Mouse (Mus musculus): ENCODE results near the gene Ptprn.

The Ptprn gene

GRCm38 (mm10) chr1:75208967-75209678, 55.2 kb downstream of the Ptprn start:
- Histone ChIP-seq H3K36me3 (ENCODE audit: control insufficient read depth, insufficient read depth, low read length, poor library complexity, severe bottlenecking) (peaks cover 2% of the 10 kb centered on the region; the same call in 1 of the 2 replicates), H3K27me3 (ENCODE audit: control insufficient read depth, insufficient read depth, low read length, poor library complexity, severe bottlenecking) (no peaks in the 10 kb centered on the region)
- no peak for DNase-seq (ENCODE audit: low read depth, low spot score)

- H3K36me3 ChIP-seq (ENCODE audit: control insufficient read depth, insufficient read depth, low read length, poor library complexity, severe bottlenecking) = peaks cover 4% of the 10 kb centered on the region; the same call in 1 of the 2 replicates
These were observed 63.1 kb downstream of the Ptprn start for GRCm38 (mm10) chr1:75201236-75201635.

More at GRCm38 (mm10) chr1:75201236-75201635, 63.1 kb downstream of the Ptprn start:
- no peak for DNase-seq (ENCODE audit: low read depth, low spot score)
- no peaks in the 10 kb centered on the region for H3K27me3 ChIP-seq (ENCODE audit: control insufficient read depth, insufficient read depth, low read length, poor library complexity, severe bottlenecking)
